Mouse (Mus musculus) brain, embryonic 14.5 days (tissue): Measurements from ENCODE around the gene Mroh3. TPM values are rescaled to one million over a fixed set of nuclear protein-coding genes. Genes with fewer than 3 reads are reported as not detected.
A peak's percentile ranks its signal among the peaks of the same experiment; 100 is the strongest.

ENCODE experiments used
- DNase-seq: peaks from one replicate; pipeline ENCODE4 v3.0.0-alpha.2; 2011; ENCODE audit warnings: low read depth
- CTCF ChIP-seq: fragments of 200-500 bp; IDR thresholded peaks from 2 replicates; pipeline ENCODE4 v1.5.1; 2012; ENCODE audit warnings: inconsistent platforms, mild to moderate bottlenecking, moderate library complexity, borderline replicate concordance; ENCODE audit not compliant: insufficient read depth, insufficient read length; ENCODE audit errors: extremely low read depth
- POLR2A ChIP-seq: fragments of 200-500 bp; IDR thresholded peaks from 2 replicates; pipeline ENCODE4 v1.6.1; 2012; ENCODE audit warnings: mild to moderate bottlenecking, inconsistent platforms, borderline replicate concordance; ENCODE audit not compliant: poor library complexity, insufficient read depth, insufficient read length, severe bottlenecking; ENCODE audit errors: extremely low read depth
- polyA plus RNA-seq: library from polyadenylated mRNA; depleted of rRNA; stranded (reverse); fragments of >200 nt; gene quantifications from 2 replicates; pipeline ENCODE4 v1.2.3, GENCODE M21; 2012

The Mroh3 gene
- polyA plus RNA-seq, 1 experiment = 0.77 TPM

DNA sequence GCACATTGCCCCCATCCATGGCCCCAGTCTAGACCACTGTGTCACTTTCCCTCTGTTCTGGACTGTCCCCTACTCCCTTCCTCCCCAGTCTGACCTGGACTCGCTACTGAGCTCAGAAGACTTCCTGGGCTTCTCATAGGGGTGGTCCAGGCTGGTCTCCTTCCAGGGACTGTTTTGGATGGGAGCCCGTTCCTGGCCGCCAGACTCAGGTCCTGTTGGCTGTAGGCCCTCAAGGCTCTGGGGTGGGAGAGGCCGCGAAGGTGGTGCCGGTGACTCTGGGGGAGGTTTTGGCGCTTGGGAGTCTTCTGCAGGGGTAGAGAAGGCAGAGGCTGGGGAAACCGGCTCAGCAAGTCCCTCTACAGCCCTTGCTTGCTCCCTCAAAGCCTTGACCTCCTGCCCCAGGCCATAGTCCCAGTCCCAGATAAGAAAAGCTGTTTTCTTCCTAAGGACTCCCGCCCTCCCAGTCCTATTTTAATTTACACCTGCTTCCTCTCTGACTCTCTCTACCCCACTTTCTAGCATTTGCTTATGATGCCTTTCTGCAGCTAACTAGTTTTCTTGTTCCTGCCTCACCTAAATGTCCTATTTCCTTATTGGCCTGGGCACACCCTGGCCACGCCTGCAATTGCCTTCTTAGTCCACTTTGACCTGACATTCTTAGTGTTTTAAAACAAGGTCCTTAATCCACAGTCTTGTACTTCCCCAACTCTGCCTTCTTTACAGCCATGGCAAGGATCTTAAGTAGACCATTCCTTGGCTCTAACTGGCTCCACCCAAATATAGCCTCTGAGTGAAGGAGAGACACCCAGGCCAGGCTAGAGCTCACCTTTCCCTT lies 7.6 kb upstream of the Mroh3 start:
- no peak for TF ChIP-seq POLR2A
- TF ChIP-seq CTCF = no peak
- no peak for DNase-seq

DNA sequence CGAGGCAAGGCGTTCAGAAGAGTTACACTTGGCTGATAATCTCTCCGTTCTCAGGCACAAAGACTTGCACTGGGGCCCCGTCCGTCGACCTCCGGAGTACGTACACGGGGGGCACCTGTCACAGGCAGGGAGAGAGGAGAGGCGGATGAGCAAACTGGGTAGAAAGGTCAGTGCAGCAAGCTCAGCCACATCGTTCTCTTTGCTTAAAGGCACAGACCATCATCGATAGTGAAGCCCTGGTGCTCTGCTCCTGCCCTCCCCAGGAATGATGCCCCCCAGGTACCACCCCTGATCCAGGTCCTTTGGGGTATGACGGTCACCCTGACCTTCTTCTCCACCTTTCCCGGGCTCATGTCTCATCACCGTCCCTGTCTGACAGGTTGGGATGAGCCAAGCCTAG lies 1.7 kb upstream of the Mroh3 start:
- TF ChIP-seq CTCF (no peak), POLR2A (no peak)
- DNase-seq = no peak

DNA sequence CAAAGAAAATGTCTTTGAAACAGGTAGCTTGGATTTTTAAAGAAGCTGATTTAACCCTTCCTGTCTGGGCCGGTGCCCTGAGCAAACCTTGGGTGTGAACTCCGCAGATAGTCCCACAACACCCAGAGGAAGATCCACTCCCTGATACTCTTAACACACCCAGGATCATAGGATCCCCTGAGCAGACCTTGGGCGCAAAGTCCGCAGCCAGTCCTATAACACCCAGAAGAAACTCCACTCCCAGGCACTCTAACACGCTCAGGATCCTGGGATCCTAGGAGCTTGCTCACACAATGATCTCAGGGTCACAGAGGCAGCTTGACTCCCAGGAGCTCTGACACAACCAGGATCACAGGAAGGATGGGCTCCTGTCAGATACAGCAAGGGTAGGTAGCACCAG lies 22.6 kb downstream of the Mroh3 start:
- TF ChIP-seq POLR2A (no peak), CTCF (no peak)
- no peak for DNase-seq

DNA sequence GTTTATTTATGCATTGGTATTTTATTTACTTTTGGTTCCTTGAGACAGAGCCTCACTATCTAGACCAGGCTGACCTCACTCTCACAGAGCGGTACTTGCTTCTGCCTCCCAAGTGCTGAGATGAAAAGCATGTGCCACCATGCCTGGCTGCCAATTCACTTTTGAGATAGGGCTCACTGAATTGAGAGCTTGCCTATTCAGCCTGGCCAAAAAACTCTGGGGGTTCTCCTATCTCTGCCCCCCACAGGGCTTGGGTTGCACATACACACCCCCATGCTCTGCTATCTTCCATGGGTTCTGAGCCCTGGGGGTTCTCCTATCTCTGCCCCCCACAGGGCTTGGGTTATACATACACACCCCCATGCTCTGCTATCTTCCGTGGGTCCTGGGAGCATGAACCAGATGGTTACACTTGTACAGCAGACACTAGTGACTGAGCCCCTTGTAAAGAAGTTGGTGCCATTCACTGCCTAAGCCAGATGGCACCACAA lies 33.1 kb downstream of the Mroh3 start:
- peak; percentile 53 for DNase-seq
- no peak for TF ChIP-seq CTCF
- TF ChIP-seq POLR2A = no peak

DNA sequence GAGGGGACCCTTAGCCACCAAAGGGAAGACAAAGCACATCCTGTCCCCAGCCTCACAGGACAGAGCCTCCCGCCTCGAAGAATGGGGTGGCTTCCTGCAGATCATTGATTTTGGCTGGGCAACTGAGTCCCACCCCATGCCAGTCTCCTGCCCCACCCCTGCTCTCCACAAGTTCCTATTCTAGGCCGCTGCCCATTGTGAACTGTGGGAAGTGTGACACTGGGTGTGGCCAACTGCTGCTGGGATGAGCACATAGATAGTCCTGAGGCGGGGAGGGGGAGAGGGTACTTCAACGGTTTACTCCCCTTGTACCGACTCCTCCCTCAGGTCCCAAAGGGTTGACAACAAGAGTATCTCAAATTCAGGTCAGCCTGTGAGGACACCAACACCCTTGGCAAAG lies 33.9 kb downstream of the Mroh3 start:
- TF ChIP-seq CTCF (no peak), POLR2A (no peak)
- DNase-seq = peak; percentile 3

DNA sequence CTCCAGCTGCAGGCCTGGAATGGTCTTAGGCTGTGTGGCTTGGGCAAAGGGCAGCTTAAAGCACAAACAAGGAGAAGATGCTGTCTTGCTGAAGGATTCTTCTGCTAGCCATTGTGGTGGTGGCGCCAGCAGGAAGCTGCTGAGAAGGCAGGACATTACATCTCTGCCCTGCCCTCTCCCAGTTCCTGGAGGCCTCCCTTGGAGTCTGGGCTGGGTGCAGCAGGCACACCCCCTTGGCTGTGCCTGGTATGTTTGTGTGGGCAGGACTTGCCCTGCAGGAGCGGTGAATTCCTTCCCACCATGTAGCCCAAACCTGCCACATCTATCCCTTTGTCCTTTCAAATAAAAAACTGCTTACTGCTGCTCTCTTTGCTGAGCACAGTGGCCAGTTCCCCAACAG lies 35.5 kb downstream of the Mroh3 start:
- no peak for TF ChIP-seq POLR2A
- TF ChIP-seq CTCF = no peak
- no peak for DNase-seq

DNA sequence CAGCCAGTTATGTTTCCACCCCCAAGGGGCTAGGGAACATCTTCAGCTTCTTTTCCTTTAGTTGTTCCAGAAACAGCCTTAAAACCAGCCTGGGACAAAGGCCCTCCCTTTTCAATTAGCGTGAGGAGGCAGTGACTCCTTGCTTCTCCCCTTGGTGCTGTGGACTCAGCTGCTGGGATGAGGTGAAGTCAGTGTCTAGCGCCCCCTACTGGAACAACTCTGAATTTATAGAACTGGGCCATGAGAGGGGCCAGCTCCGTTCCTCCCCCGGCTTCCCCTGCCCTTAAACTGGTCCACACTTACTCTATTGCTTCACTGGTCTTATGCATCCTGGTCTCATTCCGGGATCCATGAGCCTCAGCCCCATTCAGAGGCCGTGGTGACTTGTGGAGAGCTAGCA lies 37.4 kb downstream of the Mroh3 start:
- TF ChIP-seq CTCF (peak; percentile 81), POLR2A (no peak)
- peak; percentile 63 for DNase-seq

DNA sequence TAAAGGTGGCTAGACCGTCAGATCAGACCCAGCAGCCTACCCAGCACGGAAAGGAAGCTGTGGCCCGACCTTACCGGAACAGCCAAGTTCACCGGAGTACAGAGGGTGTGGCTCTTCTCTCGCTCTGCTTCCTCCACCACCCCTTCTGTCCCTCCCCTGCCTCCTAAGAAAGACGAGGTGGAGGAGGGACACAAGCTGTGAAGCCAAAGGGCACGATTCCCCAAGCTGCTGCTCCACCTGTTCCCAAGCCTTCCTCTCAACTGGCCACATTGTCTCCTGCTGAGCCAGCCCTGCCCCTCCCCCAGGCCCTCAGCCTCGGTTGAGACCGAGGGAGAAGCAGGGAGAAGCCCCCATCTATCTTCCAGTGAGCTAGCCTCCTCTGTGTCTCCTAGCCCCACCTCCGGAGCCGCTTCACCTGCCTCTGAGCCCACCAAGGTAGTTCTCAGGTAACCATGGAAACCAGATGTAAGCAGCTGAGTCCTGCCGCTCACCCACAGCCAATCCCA lies 38.5 kb downstream of the Mroh3 start:
- peak; percentile 55 for DNase-seq
- no peak for TF ChIP-seq CTCF
- TF ChIP-seq POLR2A = no peak

DNA sequence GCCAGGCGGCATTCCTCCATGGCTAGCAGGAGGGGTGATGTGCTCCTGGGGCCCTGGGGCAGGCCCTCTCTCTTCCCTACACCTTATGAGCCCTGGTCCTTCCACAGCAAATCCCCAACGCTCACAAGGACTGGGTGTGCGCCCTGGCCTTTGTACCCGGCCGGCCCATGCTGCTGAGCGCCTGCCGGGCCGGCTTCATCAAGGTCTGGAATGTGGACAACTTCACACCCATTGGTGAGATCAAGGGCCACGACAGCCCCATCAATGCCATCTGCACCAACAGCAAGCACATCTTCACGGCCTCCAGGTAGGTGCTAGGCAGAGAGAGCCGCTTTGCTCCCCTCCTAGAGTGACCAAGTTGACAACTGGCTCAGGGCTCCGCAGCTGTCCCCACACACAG lies 39.9 kb downstream of the Mroh3 start:
- no peak for DNase-seq
- TF ChIP-seq CTCF (no peak), POLR2A (no peak)

DNA sequence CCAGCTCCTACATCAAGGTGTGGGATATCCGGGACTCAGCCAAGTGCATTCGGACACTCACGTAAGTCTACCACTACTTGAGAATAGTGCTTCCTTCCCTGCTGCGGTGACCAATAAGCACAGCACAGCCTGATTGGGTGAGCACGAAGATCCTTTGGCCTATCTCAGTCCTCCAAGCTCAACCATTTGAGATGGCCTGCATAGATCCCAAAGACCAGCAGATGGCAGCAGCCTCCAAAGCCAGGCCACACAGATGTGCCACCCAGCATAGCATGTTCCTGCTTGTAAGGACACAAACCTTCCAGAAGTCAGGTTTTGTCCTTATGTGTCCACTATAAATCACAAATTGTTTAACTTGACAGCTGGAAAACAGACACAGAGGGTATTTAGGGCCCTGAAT lies 42.5 kb downstream of the Mroh3 start:
- TF ChIP-seq CTCF (peak; percentile 95), POLR2A (no peak)
- peak; percentile 93 for DNase-seq

DNA sequence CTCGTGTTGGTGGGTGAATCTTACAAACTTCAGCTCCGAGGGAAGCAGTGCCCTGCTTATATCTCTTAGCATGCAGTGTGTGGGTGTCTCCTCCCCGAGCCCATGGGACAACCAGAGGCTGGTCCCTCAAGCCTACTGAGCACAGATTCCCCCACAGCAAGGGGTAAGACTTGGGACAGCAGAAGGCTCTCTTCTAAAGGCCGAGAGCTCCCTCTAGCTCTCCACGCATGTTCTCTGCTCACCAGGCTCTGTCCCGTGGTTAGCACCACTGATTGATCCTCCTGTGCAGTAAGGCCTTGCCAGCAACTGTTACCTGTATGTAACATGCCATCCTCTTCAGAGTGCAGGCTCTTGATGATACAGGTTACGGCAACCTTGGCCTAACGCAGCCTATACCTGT lies 45.0 kb downstream of the Mroh3 start:
- TF ChIP-seq POLR2A (no peak), CTCF (0 out of 2 replicates have a peak, but pooled peaks have one; percentile 25)
- DNase-seq = peak; percentile 43

DNA sequence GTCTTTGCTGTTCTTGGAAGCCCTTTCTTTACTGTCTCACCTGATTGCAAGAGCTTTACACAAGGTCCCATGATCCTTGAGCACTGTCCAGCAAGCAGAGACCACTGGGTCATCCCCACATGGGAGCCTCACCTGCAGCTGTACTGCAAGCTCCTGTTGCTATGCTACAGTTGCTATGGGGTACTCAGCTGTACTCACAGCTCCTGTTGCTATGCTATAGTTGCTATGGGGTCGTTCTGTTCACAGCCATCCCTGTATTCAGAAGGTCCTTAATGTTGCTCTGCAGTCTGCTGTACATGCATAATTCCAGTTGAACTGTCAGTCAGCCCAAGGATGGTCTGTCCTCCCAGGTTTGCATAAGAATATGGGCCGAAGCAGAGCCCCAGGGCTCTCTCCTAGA lies 47.2 kb downstream of the Mroh3 start:
- DNase-seq = peak; percentile 59
- no peak for TF ChIP-seq POLR2A
- no peak for TF ChIP-seq CTCF

DNA sequence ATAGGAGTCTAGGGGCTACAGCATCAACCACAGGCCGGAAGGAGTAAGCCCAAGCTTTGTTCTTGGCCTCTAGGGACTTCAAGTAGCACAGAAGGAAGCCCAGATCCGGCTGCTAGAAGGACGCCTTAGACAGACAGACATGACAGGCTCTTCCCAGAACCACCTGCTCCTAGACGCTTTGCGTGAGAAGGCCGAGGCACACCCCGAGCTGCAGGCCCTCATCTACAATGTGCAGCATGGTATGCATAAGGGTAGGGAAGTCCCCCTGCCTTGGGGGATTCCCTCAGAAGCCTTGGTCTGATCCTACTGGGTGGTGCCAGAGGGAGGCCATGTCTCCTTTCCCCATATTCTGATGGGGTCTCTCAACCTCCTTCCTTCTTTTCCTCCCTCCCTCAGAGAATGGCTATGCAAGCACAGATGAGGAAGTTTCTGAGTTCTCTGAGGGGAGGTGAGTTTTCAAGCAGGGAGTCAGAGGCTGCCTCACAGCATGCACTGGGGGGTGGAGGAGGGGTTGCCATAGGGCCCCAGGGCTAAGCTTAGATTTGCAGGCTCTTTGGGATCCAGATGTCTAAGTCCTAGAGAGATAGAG lies 51.2 kb downstream of the Mroh3 start:
- TF ChIP-seq POLR2A (no peak), CTCF (no peak)
- DNase-seq = no peak
